Mouse (Mus musculus) T-helper 2 cell (primary cell): ENCODE results near the gene Sf3a3.

Experiments
- in situ Hi-C: fragments of 300-600 bp; cut with MboI, MseI; formaldehyde crosslinking; loops from one replicate; pipeline ENCODE4 v1.15.1; 2025; ENCODE audit warnings: high pct_unique_total_duplicates

Sf3a3 gene

GRCm38 (mm10) chr4:124736952-124737351 lies 22.4 kb downstream of the Sf3a3 start:
- in situ Hi-C loops, result no loop called here

- in situ Hi-C loops, result no loop called here
Observed at GRCm38 (mm10) chr4:124737486-124737885, 22.9 kb downstream of the Sf3a3 start.

- in situ Hi-C loops, result no loop called here
Observed at GRCm38 (mm10) chr4:124738013-124738412, 23.4 kb downstream of the Sf3a3 start.

GRCm38 (mm10) chr4:124738783-124739182 lies 24.2 kb downstream of the Sf3a3 start:
- in situ Hi-C loops, result no loop called here

DNA sequence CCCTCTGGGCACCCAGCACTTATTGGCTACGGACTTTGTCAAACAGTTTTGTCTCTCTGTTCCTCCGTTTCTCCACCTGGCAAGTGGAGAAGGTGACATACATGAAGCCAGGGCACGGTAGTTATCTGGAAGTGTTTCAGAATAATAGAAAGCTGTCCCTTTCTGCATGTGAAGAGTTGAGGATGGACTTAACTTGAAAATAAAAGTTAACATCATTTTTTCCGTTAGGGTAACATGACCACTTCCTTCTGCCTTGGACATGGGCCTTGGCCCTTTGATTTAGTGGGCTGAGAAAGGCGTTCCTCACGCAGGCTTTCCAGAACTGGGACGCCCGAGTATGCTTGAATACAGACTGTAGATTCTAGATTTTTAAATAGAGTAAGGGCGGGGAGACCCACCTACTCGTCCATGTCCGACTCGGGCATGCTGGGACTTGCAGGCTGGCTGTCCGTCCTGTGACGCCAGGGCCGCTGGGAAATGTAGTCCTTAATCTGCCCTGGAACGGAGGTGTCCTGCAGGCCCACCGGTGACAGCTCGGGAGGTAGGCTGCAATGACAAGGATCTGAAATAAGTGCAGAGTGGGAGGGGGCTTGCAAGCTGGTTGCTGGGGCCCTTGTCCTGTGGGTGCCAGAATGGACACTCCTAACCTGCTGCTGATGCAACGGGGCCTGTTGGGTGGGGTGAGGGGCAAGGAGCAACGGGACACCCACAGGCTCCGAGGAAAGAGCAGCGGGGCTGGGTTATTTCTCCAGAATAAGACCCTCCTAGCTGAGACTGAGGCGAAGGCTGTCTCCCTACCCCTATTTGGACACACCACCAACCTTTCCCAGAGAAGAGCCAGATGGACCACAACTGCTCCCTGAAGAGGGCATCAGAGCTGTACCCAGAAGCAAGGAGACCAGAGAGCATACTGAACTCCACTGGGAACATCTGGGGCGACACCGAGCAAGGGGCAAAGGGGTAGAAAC lies 27.1 kb downstream of the Sf3a3 start, which contains the start of gene Inpp5b:
Inpp5b (plus strand) TSS at position 475 of the 968 bp plus-strand sequence.
- in situ Hi-C loops, result no loop called here

DNA sequence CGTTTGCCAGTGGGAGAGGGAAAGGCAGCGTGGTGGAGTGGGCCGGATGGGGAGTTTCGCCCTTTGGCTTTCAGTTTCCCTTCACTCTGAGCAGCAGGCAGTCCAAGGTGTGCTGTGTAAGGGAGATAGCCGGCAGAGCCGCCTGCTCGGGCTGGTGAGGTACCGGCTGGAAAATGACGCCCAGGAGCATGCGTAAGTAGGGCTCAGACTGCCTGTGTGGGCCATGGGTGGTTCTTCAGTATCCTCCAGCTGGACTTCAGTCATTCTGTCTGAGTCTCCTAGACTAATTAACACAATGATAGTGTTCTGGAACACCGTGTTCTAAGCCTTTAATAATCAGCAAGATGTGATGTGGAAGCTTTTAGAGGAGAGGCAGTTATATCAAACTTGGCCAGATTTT lies 28.3 kb downstream of the Sf3a3 start:
- in situ Hi-C loops, result no loop called here

- in situ Hi-C loops, result no loop called here
Observed at GRCm38 (mm10) chr4:124746577-124746976, 32.0 kb downstream of the Sf3a3 start.

- in situ Hi-C loops, result no loop called here
Observed at GRCm38 (mm10) chr4:124747851-124748250, 33.3 kb downstream of the Sf3a3 start.

DNA sequence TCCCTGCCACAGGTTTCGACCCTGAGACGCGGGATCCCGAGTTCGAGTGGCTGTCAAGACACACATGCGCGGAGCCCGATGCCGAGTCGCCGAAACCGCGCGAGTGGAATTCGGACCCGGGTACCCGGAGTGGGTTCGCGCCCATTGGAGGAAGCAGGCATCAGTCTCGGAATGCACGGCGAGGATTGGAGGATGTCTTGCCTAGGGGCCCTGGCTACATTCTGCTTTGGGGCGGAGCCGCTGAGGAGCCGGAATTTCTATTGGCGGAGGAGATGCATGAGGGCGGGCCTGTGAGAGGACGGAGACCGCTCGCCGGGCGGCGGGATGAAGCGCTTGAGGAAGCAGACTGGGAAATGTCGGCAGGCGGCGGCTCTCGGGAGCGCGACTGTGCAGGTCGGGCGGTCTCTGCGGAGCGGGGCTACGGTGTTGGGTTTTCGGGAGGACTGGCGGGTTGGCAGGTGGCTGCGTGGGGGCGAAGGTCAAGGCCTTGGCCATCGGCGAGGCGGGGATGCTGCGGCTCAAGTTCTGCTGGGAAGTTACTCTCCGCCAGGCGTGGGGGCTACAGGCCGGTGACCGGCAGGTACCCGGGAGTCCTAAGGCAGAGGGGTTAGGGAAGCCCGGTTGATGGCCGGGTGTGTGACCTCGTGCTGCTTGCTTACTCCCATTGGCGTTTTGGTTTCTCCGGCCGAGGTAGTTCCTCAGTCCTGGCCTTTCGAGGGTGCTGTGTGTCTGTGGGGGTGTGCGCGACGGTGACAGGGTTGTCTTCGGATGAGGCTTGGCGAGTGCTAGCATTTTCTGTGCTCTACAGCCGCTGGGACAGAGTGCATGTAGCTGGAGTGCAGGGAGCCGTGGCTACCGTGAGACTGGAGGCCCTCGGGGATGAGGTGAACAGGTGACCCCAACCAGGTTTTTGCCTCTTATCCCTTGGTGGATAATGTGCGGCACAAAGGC lies 37.0 kb downstream of the Sf3a3 start:
- in situ Hi-C loops, result no loop called here

- in situ Hi-C loops, result no loop called here
Observed at GRCm38 (mm10) chr4:124752281-124753199, 38.0 kb downstream of the Sf3a3 start.

- in situ Hi-C loops, result loop anchor here (5.0 kb wide), 1 partner anchor 42 kb away; no protein-coding TSS in a partner anchor
Observed at GRCm38 (mm10) chr4:124755526-124755925, 41.0 kb downstream of the Sf3a3 start.

- in situ Hi-C loops, result loop anchor here (5.0 kb wide), 1 partner anchor 38 kb away; no protein-coding TSS in a partner anchor
Observed at GRCm38 (mm10) chr4:124759305-124759811, 44.8 kb downstream of the Sf3a3 start.

GRCm38 (mm10) chr4:124761201-124761600 lies 46.6 kb downstream of the Sf3a3 start:
- in situ Hi-C loops, result loop anchor here (5.0 kb wide), 1 partner anchor 49 kb away; the partner anchor contains the start of gene Sf3a3

- in situ Hi-C loops, result loop anchor here (5.0 kb wide), 1 partner anchor 51 kb away; the partner anchor contains the start of gene Sf3a3
Observed at GRCm38 (mm10) chr4:124762858-124763452, 48.4 kb downstream of the Sf3a3 start.

DNA sequence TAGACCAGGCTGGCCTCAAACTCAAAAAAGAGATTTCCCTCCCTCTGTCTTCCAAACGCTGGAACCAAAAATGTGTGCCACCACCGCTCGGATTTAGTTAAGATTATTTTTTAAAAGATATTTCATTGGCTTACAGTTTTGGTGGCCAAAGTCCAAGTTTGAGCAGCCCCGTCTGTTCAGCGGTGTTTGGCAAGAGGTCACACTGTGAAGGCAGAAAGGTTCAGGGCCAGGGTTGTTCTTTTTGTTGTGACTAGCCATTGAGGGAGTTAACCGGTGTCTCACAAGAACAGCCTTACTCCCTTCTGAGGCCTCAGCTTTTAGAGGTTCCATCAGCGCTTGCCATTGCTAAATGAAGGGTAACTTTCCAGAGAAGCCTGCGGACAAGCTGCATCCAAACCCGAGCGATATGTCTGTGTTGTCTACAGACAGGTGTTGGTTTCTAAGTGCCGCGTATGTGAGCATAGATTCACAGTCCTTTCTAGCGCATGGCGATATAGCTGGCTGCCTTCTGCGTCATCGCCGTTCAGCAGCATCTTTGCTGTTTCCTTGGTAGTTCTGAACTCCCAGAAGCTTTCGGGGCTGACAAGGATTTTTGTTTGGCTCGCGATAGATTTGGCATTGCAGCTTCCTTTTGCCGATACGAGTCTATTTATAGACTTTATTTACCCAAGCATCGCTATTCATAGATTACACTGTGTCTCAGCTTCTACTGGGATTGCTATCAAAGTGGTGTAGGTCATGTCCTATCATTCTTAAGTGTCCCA lies 51.4 kb downstream of the Sf3a3 start:
- in situ Hi-C loops, result no loop called here

DNA sequence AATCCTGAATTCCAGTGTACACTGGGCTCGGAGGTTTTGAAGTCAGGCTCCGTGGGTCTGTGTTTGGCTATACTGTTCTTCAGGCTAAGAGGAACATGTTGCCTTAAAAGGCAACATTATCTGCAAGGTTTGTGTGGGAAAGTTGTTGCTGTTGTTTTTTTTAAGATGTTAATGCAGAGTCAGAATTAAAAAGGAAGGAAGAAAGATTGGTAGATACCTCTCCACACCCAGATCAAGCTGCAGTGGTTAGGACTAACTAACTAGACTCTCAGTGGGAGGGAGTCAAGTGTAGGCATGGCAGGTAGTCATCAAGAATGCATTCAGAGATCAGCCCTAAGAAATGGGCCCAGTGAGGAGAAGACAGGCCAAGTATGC lies 52.0 kb downstream of the Sf3a3 start:
- in situ Hi-C loops, result no loop called here

GRCm38 (mm10) chr4:124768963-124769591 lies 54.5 kb downstream of the Sf3a3 start:
- in situ Hi-C loops, result no loop called here

GRCm38 (mm10) chr4:124770624-124771023 lies 56.0 kb downstream of the Sf3a3 start:
- in situ Hi-C loops, result no loop called here

GRCm38 (mm10) chr4:124772125-124772524 lies 57.5 kb downstream of the Sf3a3 start:
- in situ Hi-C loops, result no loop called here
